Mouse (Mus musculus): Measurements from ENCODE around the gene Igsf9b. TPM values are rescaled to one million over a fixed set of nuclear protein-coding genes. Genes with fewer than 3 reads are reported as not detected.

The Igsf9b gene
- total and polyA plus RNA-seq, 3 experiments, result 1.8 to 12.4 (median 5.2) TPM

- TF ChIP-seq SIN3A (IDR thresholded peaks at IDR 0.05; ENCODE audit: low read length) (no peak), NELFE (IDR thresholded peaks at IDR 0.05; ENCODE audit: low read depth, low read length) (no peak; the same call in 1 of the 2 replicates), ZMIZ1 (IDR thresholded peaks at IDR 0.05; ENCODE audit: low read depth, low read length) (no peak), MYC (IDR thresholded peaks at IDR 0.05; ENCODE audit: low read depth, low read length) (no peak; the same call in 1 of the 2 replicates), ZNF384 (IDR thresholded peaks at IDR 0.05; ENCODE audit: low read depth, low read length) (no peak), CHD2 (IDR thresholded peaks at IDR 0.05; ENCODE audit: low read length) (peak; percentile 74), POLR2AphosphoS2 (IDR thresholded peaks at IDR 0.05; ENCODE audit: low read depth, low read length) (no peak), PAX5 (IDR thresholded peaks at IDR 0.05; ENCODE audit: low read length) (no peak), POLR2A (IDR thresholded peaks at IDR 0.05; ENCODE audit: low read depth, low read length) (peak; percentile 49), USF1 (IDR thresholded peaks at IDR 0.05; ENCODE audit: low read depth, low read length) (no peak), JUN (IDR thresholded peaks at IDR 0.05; ENCODE audit: insufficient read depth, low read depth, low read length) (peak; percentile 75), MAFK (IDR thresholded peaks at IDR 0.05; ENCODE audit: insufficient replicate concordance, low read length) (peak; percentile 57; the same call in 1 of the 2 replicates), RCOR1 (conservative IDR thresholded peaks at IDR 0.05; ENCODE audit: low read depth, low read length) (peak; percentile 16; the same call in 1 of the 2 replicates), KAT2A (IDR thresholded peaks at IDR 0.05; ENCODE audit: insufficient replicate concordance, low read length) (0 out of 2 replicates have a peak, but pooled peaks have one; percentile 35), USF2 (conservative IDR thresholded peaks at IDR 0.05; ENCODE audit: low read depth, low read length) (no peak), E2F4 (IDR thresholded peaks at IDR 0.05; ENCODE audit: insufficient replicate concordance, low read depth, low read length) (no peak), MAX (IDR thresholded peaks at IDR 0.05; ENCODE audit: low read length) (no peak), TBP (conservative IDR thresholded peaks at IDR 0.05; ENCODE audit: low read depth, low read length) (peak; percentile 67; the same call in 1 of the 2 replicates), ETS1 (conservative IDR thresholded peaks at IDR 0.05; ENCODE audit: low read depth, low read length) (peak; percentile 92)
Measured at GRCm38 (mm10) chr9:27271899-27272298, 27.1 kb upstream of the Igsf9b start (continued).

- TF ChIP-seq POLR2A (IDR thresholded peaks at IDR 0.05; ENCODE audit: low read depth, low read length), result no peak
- TF ChIP-seq ZNF384 (IDR thresholded peaks at IDR 0.05; ENCODE audit: low read depth, low read length), result no peak
- no peak for TF ChIP-seq ZC3H11A (IDR thresholded peaks at IDR 0.05; ENCODE audit: low read depth, low read length)
- no peak for TF ChIP-seq USF1 (IDR thresholded peaks at IDR 0.05; ENCODE audit: low read depth, low read length)
- no peak for TF ChIP-seq GABPA (IDR thresholded peaks at IDR 0.05; ENCODE audit: insufficient replicate concordance, low read depth, low read length)
- TF ChIP-seq USF2 (conservative IDR thresholded peaks at IDR 0.05; ENCODE audit: low read depth, low read length), result no peak
- TF ChIP-seq SMC3 (IDR thresholded peaks at IDR 0.05; ENCODE audit: low read depth, low read length), result no peak
- TF ChIP-seq MAX (IDR thresholded peaks at IDR 0.05; ENCODE audit: low read length), result no peak
- no peak for TF ChIP-seq CTCF (conservative IDR thresholded peaks at IDR 0.05 in 1 of 2, IDR thresholded peaks at IDR 0.05 in 1 of 2; ENCODE audit: low read depth in 2 of 2, low read length in 2 of 2)
- TF ChIP-seq UBTF (IDR thresholded peaks at IDR 0.05; ENCODE audit: low read depth, low read length), result no peak
- no peak for TF ChIP-seq ELF1 (IDR thresholded peaks at IDR 0.05; ENCODE audit: low read depth, low read length)
- TF ChIP-seq POLR2AphosphoS2 (IDR thresholded peaks at IDR 0.05; ENCODE audit: low read depth, low read length), result no peak
- 0 out of 2 replicates have a peak, but pooled peaks have one; percentile 55 for TF ChIP-seq EP300 (IDR thresholded peaks at IDR 0.05; ENCODE audit: low read length)
- no peak for TF ChIP-seq MAZ (IDR thresholded peaks at IDR 0.05; ENCODE audit: low read depth, low read length)
- no peak for TF ChIP-seq MYC (IDR thresholded peaks at IDR 0.05; ENCODE audit: low read depth, low read length)
- TF ChIP-seq TCF12 (IDR thresholded peaks at IDR 0.05; ENCODE audit: low read depth, low read length), result 0 out of 2 replicates have a peak, but pooled peaks have one; percentile 5
- no peak for TF ChIP-seq CHD1 (IDR thresholded peaks at IDR 0.05; ENCODE audit: low read depth, low read length)
- no peak for TF ChIP-seq BHLHE40 (IDR thresholded peaks at IDR 0.05; ENCODE audit: low read depth, low read length)
- no peak for TF ChIP-seq NRF1 (IDR thresholded peaks at IDR 0.05; ENCODE audit: low read depth, low read length)
- TF ChIP-seq E2F4 (IDR thresholded peaks at IDR 0.05; ENCODE audit: insufficient replicate concordance, low read depth, low read length), result no peak
- no peak for TF ChIP-seq SIN3A (IDR thresholded peaks at IDR 0.05; ENCODE audit: low read length)
- TF ChIP-seq MEF2A (IDR thresholded peaks at IDR 0.05; ENCODE audit: borderline replicate concordance, low read depth, low read length), result no peak
- TF ChIP-seq IRF4 (IDR thresholded peaks at IDR 0.05; ENCODE audit: low read depth, low read length), result 0 out of 2 replicates have a peak, but pooled peaks have one; percentile 13
- Histone ChIP-seq H3K79me2 (replicated peaks; ENCODE audit: control insufficient read depth, extremely low read depth, insufficient read depth, poor library complexity, severe bottlenecking) (no peaks in the 10 kb centered on the region), H3K36me3 (replicated peaks in 1 of 2; ENCODE audit: control insufficient read depth in 1 of 2, insufficient read depth in 1 of 2, low read length in 1 of 2) (no peaks in the 10 kb centered on the region), H3K27me3 (replicated peaks) (no peaks in the 10 kb centered on the region), H3K27ac (ENCODE audit: insufficient read depth, low read depth) (peak overlapping the region; percentile 100), H3K9ac (ENCODE audit: insufficient read depth, low read depth) (peak overlapping the region; percentile 62), H3K9me3 (replicated peaks; ENCODE audit: low read length) (peaks cover 13% of the 10 kb centered on the region), H3K4me2 (ENCODE audit: insufficient read depth, low read depth, poor library complexity, severe bottlenecking) (peak overlapping the region; percentile 80), H3K4me1 (ENCODE audit: control insufficient read depth in 1 of 2, insufficient read depth in 2 of 2) (peaks cover 28 to 71% of the 10 kb centered on the region in 2 experiments), H3K4me3 (replicated peaks in 1 of 3; ENCODE audit: low read depth in 2 of 3, low read length in 2 of 3, poor library complexity in 1 of 3) (no peak overlapping the region)
- dilution Hi-C loops (cut with MboI; ENCODE audit: extremely low pct_ligation_motif_present, extremely low pct_unique_long_range_greater_than_20kb, low sequenced_read_pairs) (no loop called here), in situ Hi-C loops (cut with MboI; ENCODE audit: low pct_ligation_motif_present, low pct_unique_long_range_greater_than_20kb, low sequenced_read_pairs) (loop anchor here (5.0 kb wide), 1 partner anchor 34 kb away; no protein-coding TSS in a partner anchor)
- DNase-seq (ENCODE audit: extremely low read depth), result peak; percentile 42
Measured at GRCm38 (mm10) chr9:27272858-27273257, 26.1 kb upstream of the Igsf9b start.

Data from CH12.LX (cell line).